Mouse (Mus musculus): ENCODE data around the gene Slc2a4. TPM values are rescaled to one million over a fixed set of nuclear protein-coding genes. Genes with fewer than 3 reads are reported as not detected.

Slc2a4 gene
- total and polyA plus RNA-seq, 2 experiments from 2014 or later, result 6.1 to 12.8 TPM

DNA sequence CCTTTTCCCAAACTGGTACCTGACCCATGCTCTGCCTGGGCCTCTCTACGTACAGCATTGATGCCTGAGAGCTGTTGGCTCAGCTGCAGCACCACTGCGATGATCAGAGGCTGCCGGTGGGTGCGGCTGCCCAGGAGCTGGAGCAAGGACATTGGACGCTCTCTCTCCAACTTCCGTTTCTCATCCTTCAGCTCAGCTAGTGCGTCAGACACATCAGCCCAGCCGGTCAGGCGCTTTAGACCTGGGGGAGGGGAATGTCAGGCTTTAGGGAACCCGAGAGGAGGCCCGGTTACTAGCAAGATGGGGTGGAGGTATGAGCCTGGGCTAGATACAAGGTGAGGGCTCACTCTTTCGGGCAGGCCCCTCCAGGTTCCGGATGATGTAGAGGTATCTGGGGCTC lies 2.8 kb downstream of the Slc2a4 start:
- Histone ChIP-seq H3K27me3 (ENCODE audit: insufficient read depth, low read length) (0 out of 2 replicates have a peak, but pooled peaks cover 5% of the 10 kb centered on the region), H3K9me3 (ENCODE audit: low read length) (no peaks in the 10 kb centered on the region), H3K27ac (no peak overlapping the region), H3K4me3 (ENCODE audit: low read length) (no peak overlapping the region), H3K4me2 (ENCODE audit: low read depth, low read length) (no peak overlapping the region), H3K9ac (replicated peaks; ENCODE audit: low read length) (no peak overlapping the region), H3K4me1 (ENCODE audit: insufficient read depth, low read length) (no peaks in the 10 kb centered on the region), H3K36me3 (ENCODE audit: insufficient read depth, low read length) (no peaks in the 10 kb centered on the region)
- WGBS, result 85% methylated on average over 13 of the region's 13 CpGs
- ATAC-seq (no peak), DNase-seq (ENCODE audit: low spot score) (no peak)
- TF ChIP-seq CTCF (IDR thresholded peaks at IDR 0.05; ENCODE audit: low read depth), result no peak

DNA sequence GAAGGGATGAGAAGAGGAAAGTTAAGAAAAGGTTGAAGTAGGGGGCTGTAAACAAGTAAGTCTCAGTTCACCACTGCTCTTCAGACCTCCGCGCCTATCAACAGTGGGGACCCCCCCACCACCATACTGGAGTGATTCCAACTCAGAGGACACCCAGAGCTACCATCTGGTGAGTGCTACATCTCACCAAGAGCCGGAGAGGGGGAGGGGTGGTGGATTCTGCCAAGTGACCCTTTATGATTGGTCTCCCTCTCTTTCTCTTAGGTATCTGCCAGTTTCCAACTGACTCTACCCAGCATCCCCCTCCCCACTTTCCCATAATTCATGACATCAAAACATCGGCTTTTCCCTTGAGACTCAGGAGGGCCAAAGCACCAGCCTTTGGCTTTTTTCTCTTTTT lies 7.0 kb downstream of the Slc2a4 start:
- no peak for TF ChIP-seq CTCF (IDR thresholded peaks at IDR 0.05; ENCODE audit: low read depth)
- 64% methylated on average over 4 of the region's 4 CpGs for WGBS

DNA sequence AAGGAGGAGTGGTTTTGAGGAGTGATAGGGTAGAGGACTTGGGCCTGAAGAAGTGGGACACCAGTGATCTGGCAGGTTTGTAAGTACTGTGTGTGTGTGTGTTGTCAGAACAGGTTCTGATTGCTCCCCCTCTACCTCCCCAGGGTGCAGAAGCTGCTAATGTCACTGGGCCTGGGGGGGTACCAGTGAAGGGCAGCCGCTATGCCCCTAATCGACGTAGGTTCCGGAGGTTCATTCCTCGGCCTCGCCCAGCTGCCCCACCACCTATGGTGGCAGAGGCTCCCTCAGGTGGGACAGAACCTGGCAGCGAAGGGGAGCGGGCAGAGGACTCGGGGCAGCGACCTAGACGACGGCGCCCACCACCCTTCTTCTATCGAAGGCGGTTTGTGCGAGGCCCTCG lies 8.3 kb downstream of the Slc2a4 start:
- WGBS, result 96% methylated on average over 17 of the region's 17 CpGs
- H3K27me3 ChIP-seq (ENCODE audit: insufficient read depth, low read length), result peaks cover 5% of the 10 kb centered on the region; the same call in 1 of the 2 replicates
- no peak for TF ChIP-seq CTCF (IDR thresholded peaks at IDR 0.05; ENCODE audit: low read depth)

More for the DNA sequence above, 7.0 kb downstream of the Slc2a4 start:
- Histone ChIP-seq H3K4me2 (ENCODE audit: low read depth, low read length) (no peak overlapping the region), H3K27ac (peak overlapping the region; percentile 32; the same call in 1 of the 2 replicates), H3K4me3 (ENCODE audit: low read length) (no peak overlapping the region), H3K9ac (replicated peaks; ENCODE audit: low read length) (no peak overlapping the region), H3K9me3 (ENCODE audit: low read length) (no peaks in the 10 kb centered on the region), H3K4me1 (ENCODE audit: insufficient read depth, low read length) (peaks cover 10% of the 10 kb centered on the region; the same call in 1 of the 2 replicates), H3K27me3 (ENCODE audit: insufficient read depth, low read length) (no peaks in the 10 kb centered on the region), H3K36me3 (ENCODE audit: insufficient read depth, low read length) (no peaks in the 10 kb centered on the region)
- ATAC-seq (no peak), DNase-seq (ENCODE audit: low spot score) (peak; percentile 59)

DNA sequence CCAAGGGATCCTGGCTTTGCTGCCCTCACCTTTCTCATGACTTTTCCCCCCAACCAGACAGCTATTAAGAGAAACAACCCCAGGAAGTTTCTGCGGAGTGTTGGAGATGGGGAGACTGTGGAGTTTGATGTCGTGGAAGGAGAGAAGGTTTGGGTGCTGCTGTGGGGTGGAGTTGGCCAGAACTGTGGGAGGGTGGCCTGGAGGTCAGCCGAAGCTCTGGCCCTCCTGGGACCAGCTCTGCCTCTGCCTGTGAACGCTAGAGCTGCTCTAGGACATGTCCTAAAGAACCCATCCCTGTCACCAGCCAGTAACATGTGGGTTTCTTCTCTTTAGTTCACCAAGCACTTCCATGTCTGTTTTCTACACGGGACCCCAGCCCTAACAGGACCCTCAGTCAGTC lies 8.8 kb downstream of the Slc2a4 start:
- Histone ChIP-seq H3K9me3 (ENCODE audit: low read length) (no peaks in the 10 kb centered on the region), H3K27ac (no peak overlapping the region), H3K27me3 (ENCODE audit: insufficient read depth, low read length) (peaks cover 6% of the 10 kb centered on the region; the same call in 1 of the 2 replicates), H3K4me1 (ENCODE audit: insufficient read depth, low read length) (peaks cover 16% of the 10 kb centered on the region; the same call in 1 of the 2 replicates), H3K9ac (replicated peaks; ENCODE audit: low read length) (no peak overlapping the region), H3K4me2 (ENCODE audit: low read depth, low read length) (no peak overlapping the region), H3K4me3 (ENCODE audit: low read length) (no peak overlapping the region), H3K36me3 (ENCODE audit: insufficient read depth, low read length) (no peaks in the 10 kb centered on the region)
- no peak for TF ChIP-seq CTCF (IDR thresholded peaks at IDR 0.05; ENCODE audit: low read depth)
- DNase-seq (ENCODE audit: low spot score), result no peak
- ATAC-seq, result no peak
- 77% methylated on average over 5 of the region's 5 CpGs for WGBS

More for the DNA sequence above, 8.3 kb downstream of the Slc2a4 start:
- Histone ChIP-seq H3K9me3 (ENCODE audit: low read length) (no peaks in the 10 kb centered on the region), H3K4me2 (ENCODE audit: low read depth, low read length) (no peak overlapping the region), H3K4me3 (ENCODE audit: low read length) (no peak overlapping the region), H3K27ac (no peak overlapping the region), H3K9ac (replicated peaks; ENCODE audit: low read length) (no peak overlapping the region), H3K4me1 (ENCODE audit: insufficient read depth, low read length) (peaks cover 16% of the 10 kb centered on the region; the same call in 1 of the 2 replicates), H3K36me3 (ENCODE audit: insufficient read depth, low read length) (no peaks in the 10 kb centered on the region)
- ATAC-seq (no peak), DNase-seq (ENCODE audit: low spot score) (no peak)

DNA sequence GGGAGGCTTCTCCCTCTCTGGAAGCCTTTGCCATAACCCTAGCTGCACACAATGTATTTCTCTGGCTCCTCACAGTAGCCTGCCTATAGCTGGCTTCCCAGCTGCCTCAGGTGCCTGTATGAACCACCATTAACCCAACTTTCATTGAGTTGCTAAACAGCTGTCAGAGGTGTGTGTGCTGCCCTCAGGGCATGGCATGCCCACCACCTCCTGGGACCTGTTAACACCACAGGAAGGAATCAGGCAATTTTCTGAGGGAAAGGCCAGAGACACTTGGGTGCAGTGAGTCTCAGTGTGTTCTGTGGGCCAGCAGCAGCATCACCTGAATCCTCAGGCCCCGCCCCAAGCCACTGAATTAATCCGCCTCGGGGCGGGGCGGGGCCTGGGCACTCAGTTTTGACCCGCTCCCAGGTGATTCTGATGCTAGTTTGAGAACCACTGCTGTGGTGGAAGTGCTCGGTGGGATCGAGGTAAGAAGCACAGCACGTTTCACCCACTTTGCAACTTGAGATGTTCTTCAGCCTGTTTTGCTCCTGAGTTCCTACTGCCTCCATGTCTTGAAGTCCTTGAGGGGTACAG lies 9.5 kb downstream of the Slc2a4 start:
- H3K4me2 ChIP-seq (ENCODE audit: low read depth, low read length), result no peak overlapping the region
- no peak overlapping the region for H3K4me3 ChIP-seq (ENCODE audit: low read length)
- DNase-seq (ENCODE audit: low spot score) (no peak), ATAC-seq (no peak)
- peaks cover 6% of the 10 kb centered on the region; the same call in 1 of the 2 replicates for H3K27me3 ChIP-seq (ENCODE audit: insufficient read depth, low read length)
- WGBS, result 37% methylated on average over 9 of the region's 9 CpGs
- no peak overlapping the region for H3K27ac ChIP-seq
- no peaks in the 10 kb centered on the region for H3K36me3 ChIP-seq (ENCODE audit: insufficient read depth, low read length)
- TF ChIP-seq CTCF (IDR thresholded peaks at IDR 0.05; ENCODE audit: low read depth), result no peak
- no peak overlapping the region for H3K9ac ChIP-seq (replicated peaks; ENCODE audit: low read length)
- H3K4me1 ChIP-seq (ENCODE audit: insufficient read depth, low read length), result peaks cover 16% of the 10 kb centered on the region; the same call in 1 of the 2 replicates
- no peaks in the 10 kb centered on the region for H3K9me3 ChIP-seq (ENCODE audit: low read length)

DNA sequence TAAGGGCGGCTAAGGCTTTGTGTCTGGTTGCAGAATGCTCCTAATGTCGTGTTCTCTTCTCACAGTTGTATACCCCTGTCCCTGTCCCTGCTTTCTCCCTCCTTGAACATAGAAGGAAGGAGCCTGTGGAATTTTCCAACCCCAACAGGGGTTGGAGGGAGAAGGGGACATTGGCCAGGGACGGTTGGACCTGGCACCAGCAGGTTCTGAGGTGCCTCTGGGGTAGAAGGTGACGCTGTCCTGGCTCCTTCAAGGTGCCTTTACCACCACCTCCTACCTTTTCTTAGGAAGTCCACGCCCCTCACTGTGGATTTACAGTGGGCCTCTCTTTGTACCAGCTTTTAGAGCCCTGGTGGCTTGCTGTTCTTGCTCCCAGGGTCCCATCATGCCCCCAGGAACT lies 10.2 kb downstream of the Slc2a4 start:
- 71% methylated on average over 5 of the region's 5 CpGs for WGBS

DNA sequence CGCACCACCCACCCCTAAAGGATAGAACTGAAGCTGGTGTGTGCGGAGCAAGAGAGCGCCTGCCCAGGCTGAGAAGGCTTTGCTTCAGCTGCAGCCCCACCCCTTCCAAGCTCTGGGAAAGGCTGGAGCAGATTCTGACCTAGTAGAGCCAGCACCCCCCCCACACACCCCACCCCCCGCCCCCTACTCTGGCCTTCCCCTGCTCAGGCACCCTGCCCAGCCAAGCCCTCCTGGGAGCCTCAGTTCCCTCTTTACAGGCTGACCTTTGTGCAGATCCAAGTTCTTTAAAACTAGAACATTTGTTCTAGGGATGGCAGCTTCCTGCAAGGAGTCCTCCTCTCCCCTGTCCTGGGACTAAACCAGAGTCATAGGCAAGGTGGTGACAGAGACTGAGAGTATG lies 10.6 kb downstream of the Slc2a4 start:
- Histone ChIP-seq H3K4me3 (ENCODE audit: low read length) (no peak overlapping the region), H3K4me1 (ENCODE audit: insufficient read depth, low read length) (peaks cover 16% of the 10 kb centered on the region; the same call in 1 of the 2 replicates), H3K9ac (replicated peaks; ENCODE audit: low read length) (no peak overlapping the region), H3K36me3 (ENCODE audit: insufficient read depth, low read length) (no peaks in the 10 kb centered on the region), H3K27me3 (ENCODE audit: insufficient read depth, low read length) (peaks cover 6% of the 10 kb centered on the region; the same call in 1 of the 2 replicates), H3K9me3 (ENCODE audit: low read length) (no peaks in the 10 kb centered on the region), H3K4me2 (ENCODE audit: low read depth, low read length) (no peak overlapping the region), H3K27ac (no peak overlapping the region)
- WGBS, result 44% methylated on average over 3 of the region's 4 CpGs
- TF ChIP-seq CTCF (IDR thresholded peaks at IDR 0.05; ENCODE audit: low read depth), result no peak
- ATAC-seq (no peak), DNase-seq (ENCODE audit: low spot score) (no peak)

More for the DNA sequence above, 10.2 kb downstream of the Slc2a4 start:
- Histone ChIP-seq H3K27ac (no peak overlapping the region), H3K9ac (replicated peaks; ENCODE audit: low read length) (no peak overlapping the region), H3K4me2 (ENCODE audit: low read depth, low read length) (no peak overlapping the region), H3K4me3 (ENCODE audit: low read length) (no peak overlapping the region), H3K4me1 (ENCODE audit: insufficient read depth, low read length) (peaks cover 16% of the 10 kb centered on the region; the same call in 1 of the 2 replicates), H3K36me3 (ENCODE audit: insufficient read depth, low read length) (no peaks in the 10 kb centered on the region), H3K27me3 (ENCODE audit: insufficient read depth, low read length) (peaks cover 6% of the 10 kb centered on the region; the same call in 1 of the 2 replicates), H3K9me3 (ENCODE audit: low read length) (no peaks in the 10 kb centered on the region)
- ATAC-seq, result no peak
- TF ChIP-seq CTCF (IDR thresholded peaks at IDR 0.05; ENCODE audit: low read depth), result no peak
- no peak for DNase-seq (ENCODE audit: low spot score)

All from hindbrain, postnatal 0 days (tissue).